Mouse (Mus musculus): ENCODE data around the gene Mybl2. TPM values are rescaled to one million over a fixed set of nuclear protein-coding genes. Genes with fewer than 3 reads are reported as not detected.
A peak's percentile ranks its signal among the peaks of the same experiment; 100 is the strongest.

Mybl2 gene
- polyA plus RNA-seq, 1 experiment from 2014 or later, result 29.8 TPM

DNA sequence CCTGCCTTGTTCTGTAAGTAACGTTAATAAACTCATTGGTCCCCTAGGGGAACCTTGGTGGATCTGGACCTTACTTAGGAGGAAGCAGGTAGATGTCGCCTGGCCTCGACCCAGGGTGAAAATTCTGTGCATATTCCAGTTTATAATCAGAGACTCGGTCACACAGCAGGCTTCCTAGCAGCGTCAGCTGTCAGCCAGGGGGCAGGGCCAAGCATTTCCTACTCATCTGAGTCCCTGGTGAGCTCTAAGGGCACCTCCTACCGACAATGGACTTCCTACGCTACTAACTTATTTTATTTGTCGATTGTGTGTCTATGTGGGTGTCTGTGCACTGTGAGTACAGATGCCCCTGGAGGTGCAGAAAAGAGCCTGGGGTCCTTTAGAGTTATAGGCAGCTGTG is 45.4 kb downstream of the Mybl2 start:
- Histone ChIP-seq H3K36me3 (ENCODE audit: control insufficient read depth, insufficient read depth, low read length) (no peaks in the 10 kb centered on the region), H3K9ac (ENCODE audit: low read length) (no peak overlapping the region), H3K4me3 (ENCODE audit: low read depth, low read length) (no peak overlapping the region), H3K9me3 (ENCODE audit: control insufficient read depth, low read length) (no peaks in the 10 kb centered on the region), H3K4me2 (no peak overlapping the region), H3K27me3 (ENCODE audit: control insufficient read depth, insufficient read depth, low read length) (no peaks in the 10 kb centered on the region; the same call in 1 of the 2 replicates), H3K27ac (ENCODE audit: low read depth, low read length) (no peak overlapping the region), H3K4me1 (ENCODE audit: control insufficient read depth, insufficient read depth, low read length) (peaks cover 7% of the 10 kb centered on the region)
- DNase-seq (ENCODE audit: low spot score, missing footprints) (no peak), ATAC-seq (ENCODE audit: low FRiP score) (no peak)
- WGBS, result 54% methylated on average over 8 of the region's 8 CpGs

DNA sequence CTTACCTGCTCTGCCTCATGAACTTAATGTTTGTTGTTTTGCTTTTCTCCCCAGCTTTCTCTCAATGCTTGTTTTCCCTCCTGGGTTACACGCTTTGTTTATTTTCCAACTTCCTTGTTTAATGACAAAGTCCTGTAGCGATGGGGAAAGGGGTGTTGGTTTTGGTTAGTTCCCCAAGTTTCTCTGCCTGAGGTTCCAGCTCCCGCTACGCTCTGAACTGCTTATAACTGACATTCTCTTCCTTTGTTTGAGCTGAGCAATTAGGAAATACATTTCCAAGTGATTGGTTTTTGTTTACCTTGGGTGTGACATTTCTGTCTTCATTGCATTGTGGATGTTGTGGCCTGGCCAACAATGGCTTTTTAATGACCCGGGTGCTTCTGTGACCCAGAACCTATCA is 46.1 kb downstream of the Mybl2 start:
- Histone ChIP-seq H3K9me3 (ENCODE audit: control insufficient read depth, low read length) (no peaks in the 10 kb centered on the region), H3K4me1 (ENCODE audit: control insufficient read depth, insufficient read depth, low read length) (peaks cover 7% of the 10 kb centered on the region), H3K27ac (ENCODE audit: low read depth, low read length) (no peak overlapping the region), H3K4me2 (no peak overlapping the region), H3K9ac (ENCODE audit: low read length) (no peak overlapping the region), H3K27me3 (ENCODE audit: control insufficient read depth, insufficient read depth, low read length) (no peaks in the 10 kb centered on the region; the same call in 1 of the 2 replicates), H3K4me3 (ENCODE audit: low read depth, low read length) (no peak overlapping the region), H3K36me3 (ENCODE audit: control insufficient read depth, insufficient read depth, low read length) (no peaks in the 10 kb centered on the region)
- no peak for ATAC-seq (ENCODE audit: low FRiP score)
- 73% methylated on average over 5 of the region's 5 CpGs for WGBS
- DNase-seq (ENCODE audit: low spot score, missing footprints), result no peak

DNA sequence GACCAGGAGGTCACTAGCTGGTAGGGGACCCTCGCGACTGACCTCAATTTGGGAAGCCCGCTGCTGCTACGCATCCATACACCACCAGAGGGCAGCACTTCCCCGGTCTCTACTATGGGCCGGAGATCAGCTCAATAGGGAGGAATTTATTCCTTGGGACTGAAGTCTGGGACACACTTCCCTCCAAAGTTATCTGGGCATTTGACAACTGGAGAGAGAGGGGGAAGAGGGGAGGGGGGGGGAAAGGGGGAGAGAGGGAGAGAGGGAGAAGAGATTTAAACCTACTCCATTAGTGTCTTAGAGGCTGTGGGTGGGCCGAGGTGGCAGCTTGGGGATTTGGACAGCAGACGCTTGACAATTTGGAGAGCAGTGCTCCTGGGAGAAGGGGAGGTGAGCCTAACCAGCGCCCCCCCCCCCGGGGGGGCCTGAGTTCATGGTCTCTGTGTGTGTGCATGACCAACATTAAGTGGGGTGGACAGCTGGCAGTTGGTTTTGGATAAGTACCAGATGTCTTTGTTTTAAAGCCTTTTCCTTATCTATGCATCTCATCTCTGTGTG is 47.2 kb downstream of the Mybl2 start:
- Histone ChIP-seq H3K9ac (ENCODE audit: low read length) (no peak overlapping the region), H3K9me3 (ENCODE audit: control insufficient read depth, low read length) (no peaks in the 10 kb centered on the region), H3K4me2 (no peak overlapping the region), H3K4me3 (ENCODE audit: low read depth, low read length) (no peak overlapping the region), H3K27me3 (ENCODE audit: control insufficient read depth, insufficient read depth, low read length) (no peaks in the 10 kb centered on the region; the same call in 1 of the 2 replicates), H3K4me1 (ENCODE audit: control insufficient read depth, insufficient read depth, low read length) (peaks cover 7% of the 10 kb centered on the region), H3K27ac (ENCODE audit: low read depth, low read length) (no peak overlapping the region), H3K36me3 (ENCODE audit: control insufficient read depth, insufficient read depth, low read length) (no peaks in the 10 kb centered on the region)
- peak; percentile 72 for ATAC-seq (ENCODE audit: low FRiP score)
- WGBS, result under 1% methylated on average over 10 of the region's 10 CpGs
- DNase-seq (ENCODE audit: low spot score, missing footprints), result peak; percentile 100

DNA sequence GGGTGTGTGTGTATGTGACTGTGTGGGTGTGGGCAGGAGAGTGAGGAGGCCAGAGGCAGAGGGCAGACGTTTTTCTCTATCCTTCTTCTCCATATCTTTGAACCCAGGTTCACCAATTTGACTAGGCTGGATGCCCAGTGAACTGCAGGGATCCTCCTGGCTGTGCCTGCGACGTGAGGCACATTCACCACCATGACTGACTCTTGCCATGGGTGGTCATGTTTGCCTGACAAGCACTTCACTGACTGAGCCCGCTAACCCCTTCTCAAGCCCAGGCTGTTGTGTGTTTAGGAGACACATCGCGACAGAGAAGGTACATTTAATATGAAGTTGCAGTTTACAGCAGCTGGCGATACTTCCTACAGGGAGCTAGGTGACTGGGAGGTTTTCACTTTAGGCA is 47.7 kb downstream of the Mybl2 start:
- Histone ChIP-seq H3K27me3 (ENCODE audit: control insufficient read depth, insufficient read depth, low read length) (no peaks in the 10 kb centered on the region; the same call in 1 of the 2 replicates), H3K4me1 (ENCODE audit: control insufficient read depth, insufficient read depth, low read length) (peaks cover 7% of the 10 kb centered on the region), H3K36me3 (ENCODE audit: control insufficient read depth, insufficient read depth, low read length) (no peaks in the 10 kb centered on the region), H3K4me3 (ENCODE audit: low read depth, low read length) (no peak overlapping the region), H3K27ac (ENCODE audit: low read depth, low read length) (no peak overlapping the region), H3K4me2 (no peak overlapping the region), H3K9me3 (ENCODE audit: control insufficient read depth, low read length) (no peaks in the 10 kb centered on the region), H3K9ac (ENCODE audit: low read length) (no peak overlapping the region)
- 65% methylated on average over 7 of the region's 7 CpGs for WGBS
- peak; percentile 89 for DNase-seq (ENCODE audit: low spot score, missing footprints)
- ATAC-seq (ENCODE audit: low FRiP score), result 0 out of 2 replicates have a peak, but pooled peaks have one; percentile 12

DNA sequence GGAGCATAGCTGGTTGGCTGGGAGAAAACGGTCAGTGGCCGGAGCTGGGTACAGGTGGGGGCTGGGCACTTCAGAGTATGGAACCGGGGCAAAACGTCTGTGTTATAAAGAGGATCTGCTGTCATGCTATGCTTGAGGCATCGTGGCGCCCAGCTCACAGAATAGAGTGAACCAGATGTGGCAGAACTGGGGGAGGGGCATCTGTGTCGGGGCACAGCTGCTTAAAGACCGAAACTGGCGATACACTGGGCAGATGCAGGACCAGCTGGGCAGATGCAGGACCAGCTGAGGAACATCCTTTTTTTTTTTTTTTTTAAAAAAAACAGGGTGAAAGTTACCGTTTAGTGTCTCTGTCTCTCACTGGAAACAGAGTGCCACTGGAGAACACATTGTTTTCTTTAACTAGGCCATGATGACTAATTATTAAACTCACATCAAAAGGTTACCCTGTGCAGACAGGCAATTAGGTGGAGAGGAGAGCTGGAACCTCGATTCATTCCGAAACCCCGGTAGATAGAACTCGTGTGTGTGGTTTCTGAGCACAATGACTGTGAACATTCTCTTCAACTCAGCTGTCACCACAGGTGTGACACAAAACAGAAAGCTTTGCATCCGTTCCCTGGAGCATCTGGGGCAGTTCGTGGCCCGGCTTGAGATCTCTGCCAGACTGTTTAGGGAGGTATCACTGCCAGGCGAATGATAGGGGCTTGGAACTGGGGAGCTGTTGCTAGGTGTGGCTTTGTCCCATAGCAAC is 48.6 kb downstream of the Mybl2 start:
- no peak overlapping the region for H3K9ac ChIP-seq (ENCODE audit: low read length)
- H3K4me1 ChIP-seq (ENCODE audit: control insufficient read depth, insufficient read depth, low read length), result peaks cover 7% of the 10 kb centered on the region
- no peak overlapping the region for H3K4me3 ChIP-seq (ENCODE audit: low read depth, low read length)
- DNase-seq (ENCODE audit: low spot score, missing footprints) (no peak), ATAC-seq (ENCODE audit: low FRiP score) (no peak)
- H3K27ac ChIP-seq (ENCODE audit: low read depth, low read length), result no peak overlapping the region
- no peaks in the 10 kb centered on the region; the same call in 1 of the 2 replicates for H3K27me3 ChIP-seq (ENCODE audit: control insufficient read depth, insufficient read depth, low read length)
- WGBS, result 69% methylated on average over 18 of the region's 18 CpGs
- no peak overlapping the region for H3K4me2 ChIP-seq
- no peaks in the 10 kb centered on the region for H3K9me3 ChIP-seq (ENCODE audit: control insufficient read depth, low read length)
- no peaks in the 10 kb centered on the region for H3K36me3 ChIP-seq (ENCODE audit: control insufficient read depth, insufficient read depth, low read length)

DNA sequence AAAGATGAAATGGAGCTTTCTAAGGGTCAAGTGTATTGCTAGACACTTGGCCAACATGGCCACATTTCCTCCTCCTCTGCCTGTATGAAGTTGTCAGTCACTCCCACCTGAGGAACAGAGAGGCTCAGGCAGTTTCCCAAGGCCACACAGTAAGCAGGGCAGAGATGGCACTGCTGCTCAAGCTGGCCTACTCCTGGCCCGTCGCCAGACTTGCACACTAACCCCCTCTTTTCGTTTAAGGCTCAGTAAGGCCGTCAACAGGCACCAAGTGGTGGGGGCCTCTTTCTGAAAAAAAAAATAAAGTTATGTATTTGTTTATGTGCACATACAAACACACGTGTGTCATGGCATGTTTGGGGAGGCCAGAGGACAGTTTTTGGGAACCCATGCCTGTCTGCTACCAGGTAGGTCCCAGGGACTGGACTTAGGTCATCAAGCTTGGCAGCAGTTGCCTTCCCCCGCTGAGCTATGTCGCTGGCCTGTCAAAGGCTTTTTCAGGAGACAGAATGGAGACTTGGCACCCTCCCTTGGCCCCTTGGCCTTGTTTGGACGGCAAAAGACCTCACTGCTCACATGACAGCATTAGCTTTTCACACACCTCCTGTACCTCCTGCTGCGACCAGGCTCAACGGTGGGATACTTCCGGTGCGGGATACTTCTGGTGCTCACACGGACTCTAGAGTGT is 49.7 kb downstream of the Mybl2 start:
- no peak overlapping the region for H3K4me3 ChIP-seq (ENCODE audit: low read depth, low read length)
- no peaks in the 10 kb centered on the region for H3K9me3 ChIP-seq (ENCODE audit: control insufficient read depth, low read length)
- no peak overlapping the region for H3K27ac ChIP-seq (ENCODE audit: low read depth, low read length)
- H3K9ac ChIP-seq (ENCODE audit: low read length), result no peak overlapping the region
- DNase-seq (ENCODE audit: low spot score, missing footprints), result no peak
- H3K4me1 ChIP-seq (ENCODE audit: control insufficient read depth, insufficient read depth, low read length), result peaks cover 12% of the 10 kb centered on the region
- WGBS, result 79% methylated on average over 13 of the region's 13 CpGs
- H3K4me2 ChIP-seq, result no peak overlapping the region
- no peaks in the 10 kb centered on the region for H3K27me3 ChIP-seq (ENCODE audit: control insufficient read depth, insufficient read depth, low read length)
- H3K36me3 ChIP-seq (ENCODE audit: control insufficient read depth, insufficient read depth, low read length), result no peaks in the 10 kb centered on the region
- ATAC-seq (ENCODE audit: low FRiP score), result no peak

DNA sequence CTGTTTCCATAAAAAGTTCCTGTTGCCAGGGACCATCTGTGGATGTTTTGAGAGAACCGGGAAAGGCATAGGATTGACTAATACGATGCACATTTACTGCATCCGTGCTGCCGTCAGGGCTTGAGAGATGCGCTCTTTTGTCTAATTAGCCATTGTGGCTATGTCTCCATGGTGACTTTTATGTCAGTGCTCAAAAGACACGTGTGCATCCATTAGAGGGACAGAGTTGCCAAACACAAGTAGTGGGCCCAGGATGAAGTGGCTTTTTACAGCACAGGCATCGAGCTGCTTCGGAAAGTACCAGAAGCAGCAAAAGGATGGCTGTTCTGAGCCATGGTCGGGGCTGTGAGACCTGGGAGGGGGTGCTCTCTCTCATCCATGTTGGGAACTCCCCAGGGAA is 53.9 kb downstream of the Mybl2 start:
- H3K36me3 ChIP-seq (ENCODE audit: control insufficient read depth, insufficient read depth, low read length), result no peaks in the 10 kb centered on the region
- DNase-seq (ENCODE audit: low spot score, missing footprints), result no peak
- no peaks in the 10 kb centered on the region for H3K9me3 ChIP-seq (ENCODE audit: control insufficient read depth, low read length)
- H3K9ac ChIP-seq (ENCODE audit: low read length), result no peak overlapping the region
- peaks cover 19% of the 10 kb centered on the region for H3K4me1 ChIP-seq (ENCODE audit: control insufficient read depth, insufficient read depth, low read length)
- no peak overlapping the region for H3K4me3 ChIP-seq (ENCODE audit: low read depth, low read length)
- H3K27me3 ChIP-seq (ENCODE audit: control insufficient read depth, insufficient read depth, low read length), result no peaks in the 10 kb centered on the region
- no peak overlapping the region for H3K27ac ChIP-seq (ENCODE audit: low read depth, low read length)
- no peak for ATAC-seq (ENCODE audit: low FRiP score)
- H3K4me2 ChIP-seq, result no peak overlapping the region
- 45% methylated on average over 9 of the region's 9 CpGs for WGBS

DNA sequence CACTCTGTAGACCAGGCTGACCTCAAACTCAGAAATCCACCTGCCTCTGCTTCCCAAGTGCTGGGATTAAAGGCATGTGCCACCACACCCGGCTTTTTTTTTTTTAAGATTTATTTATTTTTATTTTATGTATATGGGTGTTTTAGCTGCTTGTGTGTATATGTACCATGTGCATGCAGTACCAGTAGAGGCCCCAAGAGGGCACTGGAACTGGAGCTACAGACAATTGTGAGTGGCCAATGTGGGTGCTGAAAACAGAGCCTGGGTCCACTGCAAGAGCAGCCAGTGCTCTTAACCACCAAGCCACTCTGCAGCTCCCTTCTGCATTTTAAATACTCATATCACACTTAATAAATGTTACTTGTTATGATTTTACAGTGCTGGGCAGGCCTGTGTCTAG is 56.2 kb downstream of the Mybl2 start:
- peaks cover 19% of the 10 kb centered on the region for H3K4me1 ChIP-seq (ENCODE audit: control insufficient read depth, insufficient read depth, low read length)
- 86% methylated on average over 1 of the region's 1 CpGs for WGBS
- no peak overlapping the region for H3K4me2 ChIP-seq
- H3K27ac ChIP-seq (ENCODE audit: low read depth, low read length), result no peak overlapping the region
- no peaks in the 10 kb centered on the region for H3K36me3 ChIP-seq (ENCODE audit: control insufficient read depth, insufficient read depth, low read length)
- ATAC-seq (ENCODE audit: low FRiP score), result no peak
- no peak overlapping the region for H3K9ac ChIP-seq (ENCODE audit: low read length)
- H3K9me3 ChIP-seq (ENCODE audit: control insufficient read depth, low read length), result no peaks in the 10 kb centered on the region
- DNase-seq (ENCODE audit: low spot score, missing footprints), result no peak
- no peaks in the 10 kb centered on the region for H3K27me3 ChIP-seq (ENCODE audit: control insufficient read depth, insufficient read depth, low read length)
- H3K4me3 ChIP-seq (ENCODE audit: low read depth, low read length), result no peak overlapping the region
